In genomic region chr15:88247974-88248625, GRCm38 (mm10) we compare ENCODE assay signal across 9 mouse cellular contexts.
A peak's percentile ranks its signal among the peaks of the same experiment; 100 is the strongest.
DNase-seq lines count a peak whose midpoint lies in the region; ATAC-seq and TF ChIP-seq lines count a peak whose summit lies in the region.
"Had no signal": no experiment of that assay in that cellular context is flagged by ENCODE, and none has a peak within 500 bp of the region (broad histone marks: within the 10 kb centered on the region; RNA-seq: fewer than 3 reads in every experiment).

No protein-coding gene starts in this region.

- no peak overlapping the region for H3ac ChIP-seq in C2C12 (ENCODE audit: control insufficient read depth, insufficient read length, low read depth)

- H3K4me1 ChIP-seq in embryonic facial prominence, embryonic 15.5 days = no peaks in the 10 kb centered on the region
- H3K4me1 ChIP-seq in heart, postnatal 0 days (ENCODE audit: control insufficient read depth, insufficient read depth) = no peaks in the 10 kb centered on the region
- no peaks in the 10 kb centered on the region for H3K4me1 ChIP-seq in lung, adult 2 months (ENCODE audit: control insufficient read depth, insufficient read depth, low read length)
- H3K4me1 ChIP-seq: embryonic facial prominence, embryonic 13.5 days had no signal

- no peak overlapping the region for H3K4me3 ChIP-seq in C2C12 (ENCODE audit: insufficient read depth, poor library complexity, severe bottlenecking)
- H3K4me3 ChIP-seq in embryonic facial prominence, embryonic 15.5 days (replicated peaks) = no peak overlapping the region
- H3K4me3 ChIP-seq in heart, postnatal 0 days (ENCODE audit: low read depth, low read length) = no peak overlapping the region
- no peak overlapping the region for H3K4me3 ChIP-seq in lung, adult 2 months (replicated peaks; ENCODE audit: extremely low read depth, low read depth, low read length)
- H3K4me3 ChIP-seq: embryonic facial prominence, embryonic 13.5 days had no signal

- H3K27ac ChIP-seq in embryonic facial prominence, embryonic 15.5 days (replicated peaks) = no peak overlapping the region
- H3K27ac ChIP-seq in heart, postnatal 0 days (ENCODE audit: low read depth) = no peak overlapping the region
- H3K27ac ChIP-seq: embryonic facial prominence, embryonic 13.5 days had no signal

- no peaks in the 10 kb centered on the region for H3K27me3 ChIP-seq in C2C12 (ENCODE audit: control insufficient read depth, insufficient read depth, insufficient read length)
- peaks cover 10% of the 10 kb centered on the region for H3K27me3 ChIP-seq in embryonic facial prominence, embryonic 15.5 days
- peaks cover 12% of the 10 kb centered on the region; the same call in 1 of the 2 replicates for H3K27me3 ChIP-seq in heart, postnatal 0 days (ENCODE audit: control insufficient read depth, insufficient read depth, low read length)

- peak; percentile 76 for TF ChIP-seq CTCF in C2C12 (IDR thresholded peaks at IDR 0.05; ENCODE audit: control insufficient read depth, insufficient read depth, insufficient read length)
- TF ChIP-seq CTCF in heart, postnatal 0 days (IDR thresholded peaks at IDR 0.05; ENCODE audit: low read depth) = peak; percentile 80
- peak; percentile 89 for TF ChIP-seq CTCF in lung, adult 2 months (IDR thresholded peaks at IDR 0.05; ENCODE audit: insufficient read depth, low read length)

- H3K79me3 ChIP-seq in C2C12 (ENCODE audit: low read depth) = no peaks in the 10 kb centered on the region

- H3K79me2 ChIP-seq in C2C12 (ENCODE audit: control insufficient read depth, insufficient read depth) = no peaks in the 10 kb centered on the region

- peak; percentile 94 for DNase-seq in brain, adult 2 months (ENCODE audit: low read depth, low spot score)
- DNase-seq in heart, postnatal 0 days (ENCODE audit: low spot score) = peak; percentile 63
- peak; percentile 94 to 95 for DNase-seq in kidney, postnatal 4 days
- DNase-seq in lung, adult 2 months = peak; percentile 71
- peak; percentile 96 for DNase-seq in retina, embryonic 14.5 days (ENCODE audit: low spot score)
- DNase-seq in urinary bladder, postnatal 14 days (ENCODE audit: low spot score) = peak; percentile 84

- 0 out of 2 replicates have a peak overlapping the region, but pooled peaks have one; percentile 10 for H3K4me2 ChIP-seq in embryonic facial prominence, embryonic 15.5 days (replicated peaks)
- H3K4me2 ChIP-seq in heart, postnatal 0 days (ENCODE audit: low read depth, low read length) = no peak overlapping the region
- H3K4me2 ChIP-seq: embryonic facial prominence, embryonic 13.5 days had no signal

- no peak for TF ChIP-seq POLR2A in lung, adult 2 months (IDR thresholded peaks at IDR 0.05; ENCODE audit: borderline replicate concordance, extremely low read depth, low read depth, low read length)

- no peaks in the 10 kb centered on the region for H3K36me3 ChIP-seq in C2C12 (ENCODE audit: control insufficient read depth, insufficient read depth)
- no peaks in the 10 kb centered on the region for H3K36me3 ChIP-seq in embryonic facial prominence, embryonic 15.5 days
- no peaks in the 10 kb centered on the region for H3K36me3 ChIP-seq in heart, postnatal 0 days (replicated peaks; ENCODE audit: control insufficient read depth, insufficient read depth, low read length)
- H3K36me3 ChIP-seq: embryonic facial prominence, embryonic 13.5 days had no signal

- no peak for TF ChIP-seq EP300 in heart, postnatal 0 days (IDR thresholded peaks at IDR 0.05; ENCODE audit: low read depth)

- H3K9me3 ChIP-seq in embryonic facial prominence, embryonic 15.5 days (replicated peaks) = no peaks in the 10 kb centered on the region
- no peaks in the 10 kb centered on the region for H3K9me3 ChIP-seq in heart, postnatal 0 days (replicated peaks; ENCODE audit: control insufficient read depth, low read length)
- H3K9me3 ChIP-seq: embryonic facial prominence, embryonic 13.5 days had no signal

- ATAC-seq in embryonic facial prominence, embryonic 15.5 days (ENCODE audit: insufficient number of reproducible peaks, low FRiP score, low TSS enrichment, low read depth) = no peak
- no peak for ATAC-seq in heart, postnatal 0 days (ENCODE audit: insufficient read depth, low read depth)

- WGBS in embryonic facial prominence, embryonic 15.5 days = 28% methylated on average over 14 of the region's 14 CpGs
- 25% methylated on average over 14 of the region's 14 CpGs for WGBS in heart, postnatal 0 days
- 28% methylated on average over 14 of the region's 14 CpGs for WGBS in lung, adult 2 months

- no peak overlapping the region for H3K9ac ChIP-seq in embryonic facial prominence, embryonic 15.5 days
- H3K9ac ChIP-seq in heart, postnatal 0 days (replicated peaks; ENCODE audit: low read depth, low read length) = no peak overlapping the region
- H3K9ac ChIP-seq: embryonic facial prominence, embryonic 13.5 days had no signal

TF ChIP-seq in C2C12, 6 proteins besides CTCF, POLR2A, EP300 and RAD21:
- TF ChIP-seq CEBPB (IDR thresholded peaks at IDR 0.05; ENCODE audit: low read depth) (no peak), USF1 (IDR thresholded peaks at IDR 0.05; ENCODE audit: low read depth) (no peak), MAX (IDR thresholded peaks at IDR 0.05) (no peak), MYOD1 (IDR thresholded peaks at IDR 0.05; ENCODE audit: control insufficient read depth, insufficient read length, low read depth) (no peak), MYOG (IDR thresholded peaks at IDR 0.05; ENCODE audit: control insufficient read depth, extremely low read depth, insufficient read length) (no peak), FOSL1 (IDR thresholded peaks at IDR 0.05; ENCODE audit: insufficient read depth, low read length, poor library complexity, severe bottlenecking) (no peak)
